ENCODE assay signal across 9 mouse cellular contexts in the genomic region with DNA sequence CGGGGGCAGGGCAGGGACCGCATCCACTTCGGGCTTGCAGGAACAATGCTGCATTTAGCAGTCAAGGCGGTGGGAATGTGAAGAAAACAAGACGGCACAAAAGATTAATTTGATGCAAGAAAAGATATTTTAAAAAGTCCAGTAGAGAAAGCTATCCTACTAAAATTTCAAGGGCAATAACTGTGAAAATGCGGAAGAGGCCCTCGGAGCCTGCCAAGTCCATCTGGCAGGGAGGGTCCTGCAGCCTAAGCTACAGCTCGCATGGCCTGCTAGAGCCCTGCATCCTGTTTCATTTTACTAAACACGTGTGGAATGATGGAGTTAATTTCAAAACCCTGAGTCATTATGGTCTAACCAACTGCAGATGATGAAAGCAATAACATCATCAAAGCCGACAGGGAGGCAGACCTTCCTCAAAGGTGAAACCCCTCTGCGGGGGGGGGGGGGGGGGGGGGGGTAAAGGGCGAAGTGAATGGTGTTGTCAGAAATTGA.
DNase-seq lines count a peak whose midpoint lies in the region; ATAC-seq and TF ChIP-seq lines count a peak whose summit lies in the region.
"Had no signal": no experiment of that assay in that cellular context is flagged by ENCODE, and none has a peak within 500 bp of the region (broad histone marks: within the 10 kb centered on the region; RNA-seq: fewer than 3 reads in every experiment).

No protein-coding gene starts in this region.

- 31% methylated on average over 11 of the region's 12 CpGs for WGBS in heart, embryonic 13.5 days
- WGBS in forebrain, postnatal 0 days, result 6% methylated on average over 11 of the region's 12 CpGs

- H3K27me3 ChIP-seq in heart, embryonic 13.5 days (replicated peaks), result no peaks in the 10 kb centered on the region
- H3K27me3 ChIP-seq in forebrain, postnatal 0 days (ENCODE audit: insufficient read depth, low read length), result no peaks in the 10 kb centered on the region
- H3K27me3 ChIP-seq: liver, embryonic 15.5 days had no signal

- no peak overlapping the region for H3K4me3 ChIP-seq in heart, embryonic 13.5 days
- no peak overlapping the region for H3K4me3 ChIP-seq in forebrain, postnatal 0 days (ENCODE audit: low read depth, low read length)
- H3K4me3 ChIP-seq: liver, embryonic 15.5 days had no signal

- no peaks in the 10 kb centered on the region for H3K36me3 ChIP-seq in heart, embryonic 13.5 days
- H3K36me3 ChIP-seq in forebrain, postnatal 0 days (ENCODE audit: insufficient read depth), result no peaks in the 10 kb centered on the region
- H3K36me3 ChIP-seq: liver, embryonic 15.5 days had no signal

- H3K9ac ChIP-seq in heart, embryonic 13.5 days, result peak overlapping the region; percentile 61
- H3K9ac ChIP-seq in forebrain, postnatal 0 days, result peak overlapping the region; percentile 28; the same call in 1 of the 2 replicates
- H3K9ac ChIP-seq: liver, embryonic 15.5 days had no signal

- DNase-seq in heart, postnatal 36 days, result no peak
- peak; percentile 71 for DNase-seq in Muller cell, postnatal 12 days (ENCODE audit: inconsistent ontology term)
- peak; percentile 54 for DNase-seq in forebrain, postnatal 0 days
- no peak for DNase-seq in spleen, postnatal 14 days (ENCODE audit: low spot score in 2 of 2)
- DNase-seq in gastrocnemius, postnatal 25 days, result no peak

- TF ChIP-seq CTCF in forebrain, postnatal 0 days (IDR thresholded peaks at IDR 0.05; ENCODE audit: low read depth), result no peak

- no peaks in the 10 kb centered on the region for H3K9me3 ChIP-seq in heart, embryonic 13.5 days
- H3K9me3 ChIP-seq in forebrain, postnatal 0 days (ENCODE audit: low read length), result no peaks in the 10 kb centered on the region
- H3K9me3 ChIP-seq: liver, embryonic 15.5 days had no signal

- no peak for ATAC-seq in heart, embryonic 13.5 days (ENCODE audit: extremely low read depth, insufficient number of reproducible peaks, low FRiP score, low TSS enrichment)
- peak; percentile 60 for ATAC-seq in forebrain, postnatal 0 days
- ATAC-seq in megakaryocyte, adult 5-6 weeks (ENCODE audit: poor library complexity, severe bottlenecking), result peak; percentile 62
- ATAC-seq in erythroid progenitor cell, adult 5-6 weeks (replicated peaks; ENCODE audit: low FRiP score, poor library complexity, severe bottlenecking), result no peak

- no peak overlapping the region for H3K4me2 ChIP-seq in heart, embryonic 13.5 days
- no peak overlapping the region for H3K4me2 ChIP-seq in forebrain, postnatal 0 days (ENCODE audit: low read depth)
- H3K4me2 ChIP-seq: liver, embryonic 15.5 days had no signal

- intact Hi-C loops in heart, postnatal 36 days (cut with DNase I), result no loop called here

- H3K4me1 ChIP-seq in heart, embryonic 13.5 days, result peaks cover 35% of the 10 kb centered on the region
- H3K4me1 ChIP-seq in forebrain, postnatal 0 days (ENCODE audit: insufficient read depth), result peaks cover 5% of the 10 kb centered on the region
- H3K4me1 ChIP-seq: liver, embryonic 15.5 days had no signal

- peak overlapping the region; percentile 62 for H3K27ac ChIP-seq in heart, embryonic 13.5 days (replicated peaks)
- H3K27ac ChIP-seq in forebrain, postnatal 0 days (ENCODE audit: low read depth, low read length), result peak overlapping the region; percentile 54; the same call in 1 of the 2 replicates
- H3K27ac ChIP-seq: liver, embryonic 15.5 days had no signal

Comparison
In these comparisons a context has a peak if more than half of its experiments do, and no peak if none do; other contexts are left out.
1. ATAC-seq: peak in forebrain, postnatal 0 days (single experiment) and megakaryocyte, adult 5-6 weeks (single experiment); none in heart, embryonic 13.5 days (single experiment) and erythroid progenitor cell, adult 5-6 weeks (single experiment).
2. DNase-seq: peak in Muller cell, postnatal 12 days (single experiment) and forebrain, postnatal 0 days (single experiment); none in heart, postnatal 36 days (0 of 2), spleen, postnatal 14 days (0 of 2) and gastrocnemius, postnatal 25 days (single experiment).